Comparison of ENCODE assay signal across 9 mouse cellular contexts in genomic region chr16:49970297-49970804, GRCm38 (mm10).
DNase-seq lines count a peak whose midpoint lies in the region; ATAC-seq and TF ChIP-seq lines count a peak whose summit lies in the region.
"Had no signal": no experiment of that assay in that cellular context is flagged by ENCODE, and none has a peak within 500 bp of the region (broad histone marks: within the 10 kb centered on the region; RNA-seq: fewer than 3 reads in every experiment).

No protein-coding gene starts in this region.

- H3K36me3 ChIP-seq in heart, embryonic 10.5 days: no peaks in the 10 kb centered on the region
- no peaks in the 10 kb centered on the region for H3K36me3 ChIP-seq in midbrain, embryonic 15.5 days (replicated peaks)
- H3K36me3 ChIP-seq: midbrain, embryonic 10.5 days had no signal

- H3K27me3 ChIP-seq in heart, embryonic 10.5 days (ENCODE audit: insufficient read depth, poor library complexity, severe bottlenecking): no peaks in the 10 kb centered on the region
- no peaks in the 10 kb centered on the region for H3K27me3 ChIP-seq in midbrain, embryonic 15.5 days (replicated peaks)

- no peak for ATAC-seq in midbrain, embryonic 15.5 days (replicated peaks)

- H3K4me3 ChIP-seq in heart, embryonic 10.5 days: no peak overlapping the region
- no peak overlapping the region for H3K4me3 ChIP-seq in midbrain, embryonic 15.5 days
- H3K4me3 ChIP-seq: midbrain, embryonic 10.5 days had no signal

- TF ChIP-seq CTCF in brain, embryonic 14.5 days (IDR thresholded peaks at IDR 0.05; ENCODE audit: borderline replicate concordance, extremely low read depth, insufficient read depth, insufficient read length): no peak

- no peak overlapping the region for H3K27ac ChIP-seq in heart, embryonic 10.5 days
- H3K27ac ChIP-seq in midbrain, embryonic 15.5 days: no peak overlapping the region
- H3K27ac ChIP-seq: midbrain, embryonic 10.5 days had no signal

- H3K4me1 ChIP-seq in heart, embryonic 10.5 days: peaks cover 5% of the 10 kb centered on the region; the same call in 1 of the 2 replicates
- peaks cover 7% of the 10 kb centered on the region; the same call in 1 of the 2 replicates for H3K4me1 ChIP-seq in midbrain, embryonic 15.5 days

- no peak for TF ChIP-seq POLR2A in brain, embryonic 14.5 days (IDR thresholded peaks at IDR 0.05; ENCODE audit: borderline replicate concordance, extremely low read depth, insufficient read depth, insufficient read length, poor library complexity, severe bottlenecking)

- no peak overlapping the region for H3K4me2 ChIP-seq in midbrain, embryonic 15.5 days

- H3K9ac ChIP-seq in midbrain, embryonic 15.5 days: no peak overlapping the region

- no peaks in the 10 kb centered on the region for H3K9me3 ChIP-seq in heart, embryonic 10.5 days
- H3K9me3 ChIP-seq in midbrain, embryonic 15.5 days: no peaks in the 10 kb centered on the region
- H3K9me3 ChIP-seq: midbrain, embryonic 10.5 days had no signal

- WGBS in heart, embryonic 10.5 days: 73% methylated on average over 2 of the region's 2 CpGs
- 82% methylated on average over 2 of the region's 2 CpGs for WGBS in midbrain, embryonic 15.5 days

- DNase-seq in heart, adult 18-20 months: peak; percentile 52 to 59
- no peak for DNase-seq in heart, embryonic 10.5 days (ENCODE audit: low spot score)
- peak; percentile 57 to 65 for DNase-seq in B cell, adult 2 months
- peak; percentile 80 for DNase-seq in brain, embryonic 14.5 days (ENCODE audit: low read depth)
- DNase-seq in lung, postnatal 36 days: peak; percentile 38
- no peak for DNase-seq in frontal cortex, postnatal 25 days (ENCODE audit: low spot score in 2 of 2)
- no peak for DNase-seq in frontal cortex, postnatal 10 days (ENCODE audit: low spot score in 2 of 2)

Comparison
In these comparisons a context has a peak if more than half of its experiments do, and no peak if none do; other contexts are left out.
1. DNase-seq: peak in heart, adult 18-20 months (2 of 2), B cell, adult 2 months (2 of 2), brain, embryonic 14.5 days (single experiment) and lung, postnatal 36 days (single experiment); none in heart, embryonic 10.5 days (single experiment), frontal cortex, postnatal 25 days (0 of 2) and frontal cortex, postnatal 10 days (0 of 2).